Mouse (Mus musculus) heart, adult 2 months (tissue): Measurements from ENCODE around the gene C530008M17Rik. TPM values are rescaled to one million over a fixed set of nuclear protein-coding genes. Genes with fewer than 3 reads are reported as not detected.

Experiments
- DNase-seq, 2 experiments: peaks; one replicate each; pipeline ENCODE4 v3.0.0; 2021
- H3K27ac ChIP-seq: fragments of 200-600 bp; 2 replicates; pipeline ENCODE4 v1.8.1; 2022
- H3K27me3 ChIP-seq: fragments of 200-500 bp; 2 replicates; pipeline ENCODE4 v1.6.1; 2012; ENCODE audit warnings: mild to moderate bottlenecking, low read length, inconsistent platforms, mixed read lengths; ENCODE audit not compliant: control insufficient read depth, insufficient read depth
- H3K36me3 ChIP-seq: fragments of 200-500 bp; 2 replicates; pipeline ENCODE4 v1.6.1; 2012; ENCODE audit warnings: low read length, inconsistent platforms; ENCODE audit not compliant: control insufficient read depth, insufficient read depth
- H3K4me1 ChIP-seq: fragments of 200-500 bp; 2 replicates; pipeline ENCODE4 v1.6.1; 2011; ENCODE audit warnings: low read length; ENCODE audit not compliant: control insufficient read depth, insufficient read depth
- H3K4me3 ChIP-seq: fragments of 200-600 bp; 2 replicates; pipeline ENCODE4 v1.8.1; 2022
- H3K79me2 ChIP-seq: fragments of 200-500 bp; replicated peaks from 2 replicates; pipeline ENCODE4 v1.6.1; 2012; ENCODE audit warnings: mild to moderate bottlenecking, inconsistent platforms, low read length, moderate library complexity, mixed read lengths; ENCODE audit not compliant: control insufficient read depth, insufficient read depth
- H3K9ac ChIP-seq: fragments of 200-500 bp; 2 replicates; pipeline ENCODE4 v1.6.1; 2012; ENCODE audit warnings: low read depth, mild to moderate bottlenecking, control low read depth, inconsistent platforms, low read length, mixed read lengths
- CTCF ChIP-seq: fragments of 200-600 bp; IDR thresholded peaks from 2 replicates; pipeline ENCODE4 v1.8.1; 2022; ENCODE audit warnings: antibody characterized with exemption, mild to moderate bottlenecking, moderate library complexity
- EP300 ChIP-seq: fragments of 200-500 bp; IDR thresholded peaks from 2 replicates; pipeline ENCODE4 v1.6.1; 2011; ENCODE audit warnings: low read depth, low read length, control low read depth; ENCODE audit not compliant: insufficient read depth
- POLR2A ChIP-seq: fragments of 200-500 bp; IDR thresholded peaks from 2 replicates; pipeline ENCODE4 v1.6.1; 2011; ENCODE audit warnings: mild to moderate bottlenecking, low read depth, low read length, control low read depth; ENCODE audit not compliant: insufficient read depth
- WGBS: fragments of 180-500 bp; shearing (Covaris S2); methylation state at CpG from one replicate; pipeline ENCODE4 v1.1.7; 2018; 5-methylcytosine and 5-hydroxymethylcytosine counted together
- intact Hi-C: fragments of 180-260 bp; cut with DNase I; formaldehyde crosslinking; loops from one replicate; pipeline ENCODE4 v1.15.1; 2025
- polyA plus RNA-seq: library from polyadenylated mRNA; depleted of rRNA; stranded (reverse); fragments of >200 nt; gene quantifications from 2 replicates; pipeline ENCODE4 v1.2.3, GENCODE M21; 2012
- total RNA-seq, 2 experiments: library from RNA; stranded (reverse); gene quantifications; 2 replicates each; pipeline ENCODE4 v1.2.3; 2021

C530008M17Rik gene
- total and polyA plus RNA-seq, 3 experiments, result 1.5 to 5.4 (median 2.4) TPM

DNA sequence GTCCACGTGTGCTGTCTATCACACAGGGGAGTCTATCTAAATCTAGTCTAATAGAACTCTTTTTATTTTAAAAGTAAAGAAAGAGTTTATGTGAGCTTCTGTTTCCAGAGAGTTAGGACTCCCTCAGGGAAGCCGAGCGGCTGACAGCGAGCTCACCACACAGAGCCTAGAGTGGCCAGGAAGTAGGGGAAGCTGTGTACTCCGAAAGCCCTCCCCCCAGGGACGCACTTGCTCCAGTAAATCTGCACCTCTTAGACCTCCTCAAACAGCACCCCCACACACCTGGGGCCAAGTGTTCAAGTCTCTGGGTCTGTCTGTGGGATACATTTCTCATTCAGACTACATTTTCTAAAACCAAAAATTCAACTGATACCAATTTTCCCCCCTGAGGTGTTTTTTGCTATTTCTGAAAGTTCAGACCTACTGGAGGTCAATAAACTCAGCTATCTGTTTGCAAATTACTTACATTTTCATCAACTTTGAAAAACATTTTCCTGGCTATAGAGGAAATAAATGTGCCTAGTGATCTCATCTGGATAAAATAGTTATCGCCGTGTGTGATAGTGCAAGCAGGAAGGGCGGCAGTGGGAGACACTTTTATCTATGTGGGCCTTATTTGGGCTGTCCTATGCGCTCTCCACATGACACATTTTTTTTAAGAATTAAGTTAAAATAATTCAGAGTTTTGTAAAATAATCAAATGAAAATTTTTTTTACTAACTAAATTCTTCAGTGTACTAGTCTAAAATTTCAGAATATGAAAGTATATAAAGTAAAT, 11.0 kb upstream of the C530008M17Rik start:
- no peaks in the 10 kb centered on the region for H3K36me3 ChIP-seq

DNA sequence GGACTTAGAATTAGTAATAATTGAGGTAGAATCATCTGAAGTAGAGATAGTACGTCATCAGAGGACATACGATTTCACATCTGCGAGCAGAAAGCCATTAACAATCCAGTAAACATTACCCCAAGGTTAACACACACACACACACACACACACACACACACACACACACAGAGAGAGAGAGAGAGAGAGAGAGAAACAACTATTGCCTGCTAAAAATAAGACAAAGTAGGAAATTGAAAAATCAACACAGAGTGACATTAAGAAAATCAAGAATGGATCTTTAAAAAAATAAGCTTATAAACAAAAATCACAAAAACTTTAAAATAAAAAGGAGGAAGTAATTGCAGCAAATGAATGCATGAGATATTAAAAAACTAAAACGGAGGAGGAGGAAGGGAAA, 6.4 kb upstream of the C530008M17Rik start:
- Histone ChIP-seq H3K27me3 (no peaks in the 10 kb centered on the region), H3K36me3 (no peaks in the 10 kb centered on the region), H3K27ac (no peak overlapping the region), H3K4me1 (no peaks in the 10 kb centered on the region), H3K79me2 (no peaks in the 10 kb centered on the region), H3K4me3 (no peak overlapping the region), H3K9ac (no peak overlapping the region)
- intact Hi-C loops, result no loop called here
- no peak for DNase-seq
- TF ChIP-seq POLR2A (no peak), EP300 (no peak), CTCF (no peak)
- 68% methylated on average over 4 of the region's 4 CpGs for WGBS

More for the DNA sequence above, 11.0 kb upstream of the C530008M17Rik start:
- DNase-seq, result no peak
- no peak overlapping the region for H3K27ac ChIP-seq
- intact Hi-C loops, result no loop called here
- H3K4me3 ChIP-seq, result no peak overlapping the region
- no peak overlapping the region for H3K9ac ChIP-seq
- H3K27me3 ChIP-seq, result no peaks in the 10 kb centered on the region
- H3K79me2 ChIP-seq, result no peaks in the 10 kb centered on the region
- WGBS, result 81% methylated on average over 10 of the region's 10 CpGs
- no peaks in the 10 kb centered on the region for H3K4me1 ChIP-seq
- TF ChIP-seq EP300, result no peak
- TF ChIP-seq POLR2A, result no peak
- no peak for TF ChIP-seq CTCF

DNA sequence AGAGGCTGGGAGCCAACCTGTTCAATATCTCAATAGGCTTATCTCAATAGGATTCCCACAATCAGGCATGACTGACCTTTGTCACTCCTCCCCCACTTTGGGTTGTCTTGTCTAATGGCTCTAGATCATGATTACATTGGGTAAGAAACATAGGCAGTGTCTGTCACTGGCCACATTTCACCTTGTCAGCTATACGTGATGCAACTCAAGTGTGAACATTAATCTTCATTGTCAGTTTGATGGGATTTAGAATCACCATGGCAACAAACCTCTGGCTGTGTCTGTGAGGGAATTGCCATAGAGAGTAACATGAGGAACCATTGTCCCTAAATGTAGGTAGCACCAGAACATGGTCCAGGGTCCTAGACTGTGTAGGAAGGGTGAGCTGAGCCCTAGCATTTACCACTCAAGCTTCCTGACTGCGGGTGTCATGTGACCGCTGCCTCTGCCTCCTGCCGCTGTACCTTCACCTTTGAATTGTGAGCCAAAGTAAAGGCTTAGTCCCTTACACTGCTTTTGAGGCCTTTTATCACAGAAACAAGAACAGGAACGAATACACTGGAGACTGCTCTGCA, 5.1 kb upstream of the C530008M17Rik start:
- WGBS, result 70% methylated on average over 5 of the region's 5 CpGs
- intact Hi-C loops, result no loop called here
- no peak for TF ChIP-seq EP300
- no peak for TF ChIP-seq POLR2A
- no peak for TF ChIP-seq CTCF

DNA sequence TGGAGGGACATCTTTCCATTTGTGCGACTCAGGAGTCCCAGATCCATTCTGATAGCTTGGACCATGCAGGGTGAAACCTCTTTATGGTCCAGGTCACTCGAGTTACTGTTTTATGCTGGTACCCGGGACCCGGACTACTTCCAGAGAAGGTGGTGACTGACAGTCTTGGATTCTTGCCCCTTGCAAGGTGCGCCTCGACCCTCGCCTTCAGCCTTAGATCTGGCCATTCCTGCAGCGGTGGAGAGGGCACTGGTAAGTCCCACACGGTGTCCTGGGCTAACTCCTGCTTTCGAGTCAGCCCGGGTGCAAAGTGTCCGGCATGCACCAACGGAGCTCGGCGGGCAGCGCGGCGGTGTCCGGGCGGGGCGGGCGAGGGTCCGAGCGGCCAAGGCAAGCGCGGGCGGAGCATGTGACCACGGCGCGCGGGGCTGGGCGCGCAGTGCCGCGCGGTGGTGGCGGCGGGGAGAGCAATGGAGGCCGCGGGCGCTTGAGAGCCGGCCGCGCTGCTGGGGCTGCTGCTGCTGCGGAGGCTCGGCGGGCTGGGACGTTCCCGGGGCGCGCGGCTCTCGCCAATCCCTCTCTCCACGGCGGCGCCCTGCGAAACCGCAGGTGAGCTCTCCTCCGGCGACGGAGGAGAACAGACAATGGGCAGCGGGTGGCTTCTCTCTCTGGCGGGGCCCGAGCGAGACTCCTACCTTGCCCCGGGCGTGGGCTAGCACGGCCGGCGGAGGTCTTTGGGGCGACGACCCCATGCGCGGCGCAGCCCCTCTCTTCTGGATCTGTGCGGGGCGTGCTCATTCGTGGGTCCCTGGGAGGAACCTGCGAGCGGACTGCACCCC, 1.2 kb downstream of the C530008M17Rik start:
- peak; percentile 45 to 56 for DNase-seq
- H3K79me2 ChIP-seq, result no peaks in the 10 kb centered on the region
- H3K36me3 ChIP-seq, result no peaks in the 10 kb centered on the region

More for the DNA sequence above, 5.1 kb upstream of the C530008M17Rik start:
- Histone ChIP-seq H3K27me3 (no peaks in the 10 kb centered on the region), H3K36me3 (no peaks in the 10 kb centered on the region), H3K4me1 (no peaks in the 10 kb centered on the region), H3K9ac (no peak overlapping the region), H3K27ac (no peak overlapping the region), H3K4me3 (no peak overlapping the region), H3K79me2 (no peaks in the 10 kb centered on the region)
- DNase-seq, result no peak

DNA sequence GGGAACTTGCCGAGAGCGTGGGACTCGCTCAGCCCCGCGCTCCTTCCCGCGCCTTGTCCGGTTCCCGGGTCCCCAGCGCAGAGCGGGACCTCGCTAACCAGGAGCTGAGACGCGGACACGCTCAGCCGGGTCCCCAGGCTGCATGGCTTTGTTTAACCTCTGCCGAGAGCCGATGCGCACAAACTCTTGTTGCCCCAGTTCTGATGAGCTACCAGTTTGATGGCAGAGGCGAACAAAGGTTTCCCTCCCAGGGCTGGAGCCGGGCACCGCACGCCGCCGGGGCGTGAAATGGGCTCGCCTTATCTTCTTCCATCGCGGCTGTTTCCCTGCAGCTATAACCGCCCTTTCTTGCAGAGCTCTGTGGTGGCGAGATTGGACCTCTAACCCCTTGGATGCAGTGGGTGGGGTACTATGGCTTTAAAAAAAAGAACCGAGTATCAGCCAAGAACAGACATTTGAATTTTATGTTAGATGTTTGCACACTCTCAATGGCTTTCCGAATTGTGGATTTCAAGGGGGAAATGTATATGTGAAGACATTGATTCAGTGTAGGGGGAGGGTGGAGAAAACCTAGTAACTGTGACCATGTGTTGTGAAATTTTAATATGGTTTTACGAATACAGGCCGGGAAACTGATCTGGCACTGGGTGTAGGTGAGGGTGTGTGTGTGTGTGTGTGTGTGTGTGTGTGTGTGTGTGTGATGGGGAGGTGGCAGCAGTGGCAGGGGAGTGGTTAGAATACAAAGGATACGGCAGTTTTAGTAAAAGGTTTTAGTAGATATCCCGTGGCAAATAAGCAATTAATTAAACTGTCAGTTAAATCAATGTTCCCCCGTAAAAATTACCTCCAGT, 2.0 kb downstream of the C530008M17Rik start:
- TF ChIP-seq CTCF, result no peak
- no peak for TF ChIP-seq POLR2A
- TF ChIP-seq EP300, result no peak
- WGBS, result 12% methylated on average over 38 of the region's 38 CpGs
- intact Hi-C loops, result no loop called here
- Histone ChIP-seq H3K9ac (peak overlapping the region; percentile 3), H3K4me3 (peak overlapping the region; percentile 50), H3K27ac (no peak overlapping the region), H3K4me1 (no peaks in the 10 kb centered on the region), H3K27me3 (peaks cover 3% of the 10 kb centered on the region; the same call in 1 of the 2 replicates), H3K36me3 (no peaks in the 10 kb centered on the region), H3K79me2 (no peaks in the 10 kb centered on the region)
- no peak for DNase-seq

More for the DNA sequence above, 1.2 kb downstream of the C530008M17Rik start:
- Histone ChIP-seq H3K9ac (peak overlapping the region; percentile 3), H3K4me1 (no peaks in the 10 kb centered on the region), H3K27ac (no peak overlapping the region), H3K27me3 (peaks cover 3% of the 10 kb centered on the region; the same call in 1 of the 2 replicates), H3K4me3 (peak overlapping the region; percentile 50)
- intact Hi-C loops, result no loop called here
- peak; percentile 51 for TF ChIP-seq CTCF
- TF ChIP-seq POLR2A, result no peak
- 1% methylated on average over 76 of the region's 80 CpGs for WGBS
